Mouse (Mus musculus) retina, embryonic 14.5 days (tissue): ENCODE results near the gene Gm10778.
"Not testable (repeated sequence)": the region's sequence is repeated elsewhere in the genome, so short reads cannot be mapped to it uniquely, and the experiment has no call there.

Experiments
- DNase-seq: peaks from one replicate; pipeline ENCODE4 v3.0.0-alpha.2; 2015; ENCODE audit warnings: low spot score

The Gm10778 gene

GRCm38 (mm10) chr10:81628390-81628789, 20.5 kb upstream of the Gm10778 start, which contains the start of gene Ankrd24:
Ankrd24 (plus strand) TSS chr10:81628540.
- DNase-seq = no peak

DNA sequence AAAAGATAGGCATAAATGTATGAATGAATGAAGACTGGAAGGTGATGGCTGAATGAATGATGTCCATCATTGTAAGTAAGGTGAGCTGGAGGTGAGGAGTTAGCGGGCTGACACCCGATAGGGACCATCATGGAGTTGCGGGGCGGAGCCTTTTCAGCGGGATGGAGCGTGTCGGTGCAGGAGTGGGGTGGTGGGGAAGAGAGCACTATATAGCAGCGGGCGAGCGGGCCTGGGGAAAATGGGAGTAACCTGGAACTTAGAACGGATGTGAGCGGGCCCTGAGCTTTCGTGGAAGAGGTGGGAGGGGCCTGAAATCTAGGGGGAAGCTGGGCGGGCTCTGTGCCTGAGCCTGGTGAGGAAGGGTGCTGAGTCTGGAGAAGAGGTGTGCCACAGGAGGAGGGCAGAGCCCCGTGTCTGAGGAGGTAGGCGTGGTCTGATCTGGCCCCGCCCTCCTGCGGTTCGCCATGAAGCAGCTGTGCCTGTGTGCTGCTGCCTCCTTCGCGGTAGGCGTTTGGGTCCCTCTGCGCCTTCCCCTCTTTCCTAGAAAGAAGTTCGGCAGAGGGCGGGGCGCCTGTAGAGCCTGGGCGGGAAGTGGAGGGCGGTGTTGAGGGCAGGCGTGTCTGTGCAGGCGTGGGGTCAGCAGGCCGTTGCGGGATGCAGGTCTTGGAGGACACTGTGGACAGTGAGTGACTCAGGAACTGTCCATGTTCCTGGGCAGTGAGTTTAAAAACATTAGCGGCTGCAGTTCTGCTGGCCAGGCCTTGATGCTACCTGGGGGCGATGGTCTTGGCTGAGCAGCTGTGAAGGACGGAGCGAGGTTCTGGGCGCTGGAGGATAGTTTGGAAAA, 15.4 kb upstream of the Gm10778 start:
- DNase-seq = peak; percentile 88

DNA sequence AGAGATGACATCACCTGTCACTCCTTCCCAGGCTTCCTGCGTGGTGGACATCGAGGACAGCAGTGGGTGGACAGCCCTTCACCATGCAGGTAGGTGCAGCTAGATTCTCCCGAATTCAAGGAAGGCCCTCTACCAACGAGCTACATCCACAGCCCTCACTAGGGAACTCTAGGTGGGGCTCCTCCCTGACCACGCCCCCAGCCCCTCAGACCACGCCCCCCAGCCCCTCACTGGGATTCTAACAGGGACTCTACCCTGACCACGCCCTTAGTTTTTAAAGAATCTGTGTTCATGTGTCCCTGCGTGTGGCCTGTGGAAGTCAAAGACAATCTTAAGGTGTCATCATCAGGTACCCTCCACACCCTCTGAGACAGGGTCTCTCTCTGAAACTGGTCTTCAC, 12.5 kb upstream of the Gm10778 start:
- no peak for DNase-seq

DNA sequence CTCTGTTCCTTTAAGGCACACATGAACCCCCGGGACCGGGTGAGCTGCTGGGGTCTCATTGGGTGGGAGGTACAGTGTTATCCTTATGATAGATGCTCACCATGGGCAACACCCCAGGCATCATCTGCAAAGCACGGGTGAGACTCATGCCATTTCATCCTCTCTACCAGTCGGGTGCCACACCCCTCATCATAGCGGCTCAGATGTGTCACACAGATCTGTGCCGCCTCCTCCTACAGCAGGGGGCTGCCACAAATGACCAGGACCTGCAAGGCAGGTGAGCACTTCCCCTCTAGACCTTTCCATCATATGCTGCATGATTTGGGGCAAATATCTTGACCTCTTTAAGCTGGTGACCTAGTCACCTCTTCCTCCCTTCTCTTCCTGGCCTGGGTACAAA, 10.8 kb upstream of the Gm10778 start:
- DNase-seq = no peak

DNA sequence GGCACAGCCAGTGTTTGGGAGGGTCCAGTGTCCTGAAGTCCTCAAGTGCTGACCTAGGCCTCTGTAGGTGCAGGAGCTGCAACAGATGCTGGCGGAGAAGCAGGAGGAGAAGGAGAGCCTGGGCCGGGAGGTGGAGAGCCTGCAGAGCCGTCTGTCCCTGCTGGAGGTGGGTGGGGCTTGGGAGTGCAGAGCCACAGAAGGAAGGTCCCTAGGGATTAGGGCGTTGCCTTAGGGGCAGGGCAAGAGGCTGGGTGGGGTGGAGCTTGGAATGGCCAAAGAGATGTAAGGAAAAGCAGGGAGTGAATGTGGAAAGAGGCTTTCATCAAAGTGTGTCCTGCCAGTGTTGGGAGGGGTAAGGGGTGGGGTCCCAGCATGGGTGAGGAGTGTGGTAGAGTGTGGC, 8.0 kb upstream of the Gm10778 start:
- DNase-seq = not testable (repeated sequence)

GRCm38 (mm10) chr10:81641566-81641965, 7.3 kb upstream of the Gm10778 start:
- no peak for DNase-seq

DNA sequence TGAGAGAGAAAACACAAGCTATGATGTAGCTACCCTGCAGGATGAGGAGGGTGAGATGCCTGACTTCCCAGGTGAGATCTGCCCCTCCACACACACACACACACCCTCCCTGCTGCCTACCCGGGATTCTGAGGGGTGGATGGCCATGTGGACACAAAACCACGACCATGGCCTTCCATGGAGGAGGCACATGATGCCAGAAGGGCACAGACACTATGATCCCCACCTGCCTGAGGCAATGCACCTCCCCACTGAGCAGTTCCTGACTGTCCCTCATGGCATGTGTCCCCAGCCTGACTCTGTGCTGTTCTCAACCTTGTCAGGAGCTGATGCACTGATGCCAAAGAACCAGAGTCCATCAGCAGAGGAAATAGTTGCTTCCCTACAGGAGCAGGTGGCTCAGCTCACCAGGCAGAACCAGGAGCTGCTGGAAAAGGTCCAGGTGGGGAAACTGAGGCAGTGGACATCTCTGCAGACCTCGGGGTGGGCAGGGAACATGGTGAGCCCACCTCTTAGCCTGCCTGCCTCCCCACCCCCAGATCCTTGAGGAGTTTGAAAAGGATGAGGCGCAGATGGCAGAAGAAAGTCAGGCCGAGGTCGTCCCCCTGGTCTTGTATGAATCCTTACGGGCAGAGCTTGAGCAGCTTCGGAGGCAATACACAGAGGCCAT, 6.7 kb upstream of the Gm10778 start:
- DNase-seq = no peak

GRCm38 (mm10) chr10:81642648-81643448, 6.0 kb upstream of the Gm10778 start:
- no peak for DNase-seq

DNA sequence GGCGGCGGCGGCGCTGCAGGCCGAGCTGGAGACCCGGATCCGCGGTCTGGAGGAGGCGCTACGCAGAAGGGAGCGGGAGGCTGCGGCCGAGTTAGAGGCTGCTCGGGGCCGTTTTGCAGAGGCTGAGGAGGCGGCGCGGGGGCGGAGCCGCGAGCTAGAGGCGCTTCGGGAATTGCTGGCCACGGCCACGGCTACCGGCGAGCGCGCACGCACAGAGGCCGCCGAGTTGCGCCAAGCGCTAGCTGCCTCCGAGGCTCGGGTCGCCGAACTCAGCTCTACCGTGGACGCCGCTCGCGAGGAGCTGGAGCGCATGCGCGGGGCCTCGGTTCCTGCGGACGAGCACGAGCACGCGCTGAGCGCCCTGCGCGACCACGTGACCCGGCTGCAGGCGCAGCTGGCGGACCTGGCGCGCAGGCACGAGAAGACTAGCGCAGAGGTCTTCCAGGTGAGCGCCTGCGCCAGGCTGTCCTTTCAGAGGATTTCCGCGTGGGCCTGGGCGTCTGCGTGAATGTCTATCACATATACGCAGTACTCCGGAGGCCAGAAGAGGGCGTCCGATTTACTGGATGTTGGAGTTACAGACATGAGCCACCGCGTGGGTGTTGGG, 5.3 kb upstream of the Gm10778 start:
- DNase-seq = peak; percentile 94

GRCm38 (mm10) chr10:81644162-81644561, 4.7 kb upstream of the Gm10778 start:
- DNase-seq = no peak

DNA sequence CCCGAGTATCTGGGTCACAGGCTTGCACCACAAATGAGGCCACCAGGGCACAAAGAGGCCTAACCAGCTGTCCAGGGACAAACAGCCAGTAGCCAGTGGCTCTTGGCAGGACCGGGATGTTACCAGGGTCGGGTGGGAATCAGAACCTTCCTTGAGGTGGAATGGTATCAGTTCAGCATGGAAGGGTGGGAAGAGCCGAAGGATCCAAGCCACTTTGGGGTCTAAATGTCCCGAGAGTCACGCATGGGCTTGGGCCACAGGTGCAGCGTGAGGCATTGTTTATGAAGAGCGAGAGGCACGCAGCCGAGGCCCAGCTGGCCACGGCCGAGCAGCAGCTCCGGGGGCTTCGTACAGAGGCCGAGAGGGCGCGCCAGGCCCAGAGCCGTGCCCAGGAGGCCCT, 4.1 kb upstream of the Gm10778 start:
- no peak for DNase-seq

DNA sequence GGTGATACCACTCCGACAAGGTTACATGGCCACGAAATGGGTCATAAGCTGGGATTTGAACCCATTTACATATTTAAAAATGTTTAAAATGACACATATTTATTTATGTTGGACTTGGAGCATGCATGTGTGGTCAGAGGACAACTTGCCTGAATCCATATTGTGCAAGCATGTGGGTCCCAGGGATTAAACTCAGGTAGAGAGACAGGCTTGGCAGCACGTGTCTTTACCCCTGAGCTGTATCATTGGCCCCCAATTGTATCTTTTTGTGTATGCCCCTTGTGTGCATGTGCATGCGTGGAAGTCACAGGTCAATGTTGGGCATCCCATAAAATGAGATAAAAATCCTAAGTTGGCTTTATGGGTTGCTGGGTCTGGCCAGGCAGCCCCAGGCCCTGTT, 3.5 kb upstream of the Gm10778 start:
- no peak for DNase-seq

GRCm38 (mm10) chr10:81646015-81646555, 2.8 kb upstream of the Gm10778 start:
- DNase-seq = no peak

GRCm38 (mm10) chr10:81655178-81655577, 6.3 kb downstream of the Gm10778 start:
- DNase-seq = no peak

- no peak for DNase-seq
Observed at GRCm38 (mm10) chr10:81656174-81656573, 7.3 kb downstream of the Gm10778 start.

DNA sequence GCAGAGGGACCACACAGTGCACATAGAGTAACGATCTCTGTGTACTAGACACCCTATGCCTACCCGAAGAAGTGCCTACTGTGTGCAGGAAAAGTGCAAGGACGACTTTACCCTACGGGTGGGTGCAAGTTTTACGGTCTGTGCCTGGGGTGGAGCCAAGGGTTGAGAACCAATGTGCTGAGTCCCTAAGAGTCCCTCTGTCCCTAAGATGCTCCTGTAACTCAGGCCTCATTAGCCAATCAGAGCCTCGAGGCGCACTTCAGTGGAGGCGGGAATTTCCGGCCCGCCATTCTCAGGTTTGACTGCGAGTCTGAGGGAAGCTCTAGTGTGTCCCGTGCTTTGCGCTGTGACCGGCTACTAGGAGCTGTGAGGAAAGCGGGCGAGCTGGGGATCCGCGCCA, 38.3 kb downstream of the Gm10778 start:
- not testable (repeated sequence) for DNase-seq

- not testable (repeated sequence) for DNase-seq
Observed at GRCm38 (mm10) chr10:81704531-81705301, 55.9 kb downstream of the Gm10778 start, which contains the start of gene Zfp433. Zfp433 (plus strand) TSS chr10:81704825.
